Mouse (Mus musculus): ENCODE results near the gene 4930595D18Rik.

DNA sequence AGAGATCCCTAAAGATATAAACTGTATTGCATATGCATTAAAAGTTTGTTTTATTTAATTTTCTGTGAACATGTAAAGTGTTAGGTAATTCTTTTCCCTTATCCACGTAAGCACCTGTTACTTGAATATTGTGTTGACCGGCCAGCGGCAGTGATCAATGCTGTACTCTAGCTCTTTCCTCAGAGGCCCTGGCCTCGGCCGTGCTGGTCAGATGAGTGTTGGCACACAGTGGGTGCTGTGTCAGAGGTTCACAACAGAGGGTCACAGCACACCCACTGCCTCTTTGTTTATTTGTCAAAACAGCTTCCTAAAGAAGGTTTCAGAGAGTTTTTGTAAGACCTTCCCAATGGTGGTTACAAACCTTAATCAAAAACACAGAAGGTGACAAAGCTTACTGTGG lies 69.7 kb downstream of the 4930595D18Rik start:
- no peak for TF ChIP-seq POLR2A (IDR thresholded peaks at IDR 0.05; ENCODE audit: insufficient read depth, low read length)
- TF ChIP-seq CTCF (IDR thresholded peaks at IDR 0.05; ENCODE audit: low read depth, low read length), result no peak
